Mouse (Mus musculus) embryonic fibroblast, embryonic 13.5 days (primary cell): ENCODE data around the gene Cd207.

Experiments
- CTCF ChIP-seq: IDR thresholded peaks from 2 replicates; pipeline ENCODE4 v1.5.1; 2011; ENCODE audit warnings: mild to moderate bottlenecking, control low read depth, low read length, moderate library complexity, borderline replicate concordance; ENCODE audit not compliant: insufficient read depth
- POLR2A ChIP-seq: IDR thresholded peaks from 2 replicates; pipeline ENCODE4 v1.6.1; 2011; ENCODE audit warnings: low read depth, mild to moderate bottlenecking, control low read depth, low read length, moderate library complexity

DNA sequence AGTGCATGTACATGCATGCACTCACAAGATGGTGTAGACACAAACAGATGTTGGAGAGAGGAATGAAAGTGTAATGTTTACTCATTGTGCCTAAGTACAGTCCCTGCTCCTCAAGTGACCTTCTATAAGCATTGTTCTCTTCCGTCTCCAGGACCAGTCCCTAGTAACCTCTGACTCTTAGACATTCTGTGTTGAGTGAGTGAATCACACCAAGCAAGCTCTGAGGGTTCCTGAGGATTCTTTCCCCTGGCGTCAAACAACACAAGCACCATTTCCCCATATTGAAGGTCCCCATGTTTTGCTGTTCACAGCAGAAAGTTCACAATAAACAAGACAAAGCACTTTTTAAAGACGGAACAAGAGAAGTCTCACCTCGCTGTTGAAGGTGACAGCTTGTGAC is 45.8 kb downstream of the Cd207 start:
- no peak for TF ChIP-seq POLR2A
- TF ChIP-seq CTCF = no peak
